Mouse (Mus musculus) lung, adult 2 months (tissue): ENCODE data around the gene Hfe2. TPM values are rescaled to one million over a fixed set of nuclear protein-coding genes. Genes with fewer than 3 reads are reported as not detected.

ENCODE experiments used
- DNase-seq: peaks from one replicate; pipeline ENCODE4 v3.0.0; 2022
- H3K4me1 ChIP-seq: fragments of 200-500 bp; 2 replicates; pipeline ENCODE4 v1.6.1; 2011; ENCODE audit warnings: low read length; ENCODE audit not compliant: control insufficient read depth, insufficient read depth
- H3K4me3 ChIP-seq: fragments of 200-500 bp; replicated peaks from 2 replicates; pipeline ENCODE3; 2011; ENCODE audit warnings: low read depth, mild to moderate bottlenecking, control low read depth, low read length; ENCODE audit errors: extremely low read depth
- CTCF ChIP-seq: fragments of 200-500 bp; IDR thresholded peaks from 2 replicates; pipeline ENCODE4 v1.5.1; 2011; ENCODE audit warnings: mild to moderate bottlenecking, low read length, control low read depth; ENCODE audit not compliant: insufficient read depth
- POLR2A ChIP-seq: fragments of 200-500 bp; IDR thresholded peaks from 2 replicates; pipeline ENCODE4 v1.6.1; 2011; ENCODE audit warnings: low read depth, mild to moderate bottlenecking, control low read depth, low read length, borderline replicate concordance; ENCODE audit errors: extremely low read depth
- WGBS: fragments of 180-500 bp; shearing (Covaris S2); methylation state at CpG from one replicate; pipeline ENCODE4 v1.1.7; 2018; 5-methylcytosine and 5-hydroxymethylcytosine counted together
- polyA plus RNA-seq: library from polyadenylated mRNA; depleted of rRNA; stranded (reverse); fragments of >200 nt; gene quantifications from 2 replicates; pipeline ENCODE4 v1.2.3, GENCODE M21; 2012

Hfe2 gene
- polyA plus RNA-seq, 1 experiment, result 13.8 TPM

DNA sequence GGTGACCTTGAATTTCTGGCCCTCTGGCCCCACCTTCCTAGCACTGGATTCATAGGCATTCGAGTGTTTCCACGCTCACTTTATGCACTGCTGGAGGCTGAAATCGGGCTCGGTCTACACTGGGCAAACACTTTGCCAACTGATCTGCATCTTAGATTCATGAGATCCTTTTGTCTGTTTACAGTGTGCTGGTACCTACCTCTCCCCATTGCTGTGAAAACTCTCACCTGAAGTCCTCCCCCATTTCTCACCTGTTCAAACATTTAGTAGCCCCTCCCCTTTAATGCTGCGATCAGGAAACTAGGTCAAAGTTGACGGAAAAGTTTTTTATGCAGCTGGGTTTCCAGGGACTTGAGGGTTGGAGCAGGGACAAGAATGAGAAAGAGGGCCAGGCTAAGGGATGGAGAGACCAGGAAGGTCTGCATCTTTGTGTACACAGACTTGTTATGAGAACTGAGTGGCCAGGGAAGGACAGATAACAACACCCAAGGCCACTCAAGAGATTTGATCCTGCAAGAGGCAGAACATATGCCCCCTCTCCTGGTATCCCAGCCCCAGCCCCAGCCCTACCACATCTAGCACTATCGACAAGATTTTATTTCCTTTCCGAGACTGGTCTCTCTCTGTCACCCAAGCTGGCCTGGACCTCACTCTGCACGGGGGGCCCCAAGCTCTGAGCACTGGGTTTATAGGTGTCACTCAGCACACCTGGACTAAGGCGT is 39.1 kb downstream of the Hfe2 start:
- WGBS, result 14% methylated on average over 10 of the region's 10 CpGs
- Histone ChIP-seq H3K4me3 (no peak overlapping the region), H3K4me1 (peaks cover 22% of the 10 kb centered on the region)
- DNase-seq, result peak; percentile 62
- no peak for TF ChIP-seq POLR2A
- TF ChIP-seq CTCF, result no peak

DNA sequence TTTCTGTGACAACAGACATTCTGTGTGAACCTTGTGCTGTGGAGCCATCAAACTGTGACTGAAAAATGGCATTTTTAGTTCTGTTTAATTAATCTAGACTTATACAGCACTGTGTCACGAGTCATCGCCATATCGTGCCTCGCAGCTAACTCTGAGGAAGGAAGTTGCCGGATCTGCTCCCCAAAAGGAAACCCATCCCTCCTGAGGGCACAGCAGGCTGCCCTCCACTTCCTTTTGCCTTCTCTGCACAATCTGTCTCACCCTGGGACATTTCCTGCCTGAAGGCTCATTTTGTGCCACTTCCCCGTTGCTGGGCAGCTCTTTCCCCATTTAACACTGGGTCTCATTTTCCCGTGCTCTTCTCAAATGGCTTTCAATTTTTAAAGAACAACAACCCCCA is 39.7 kb downstream of the Hfe2 start:
- DNase-seq, result peak; percentile 53
- WGBS, result 9% methylated on average over 7 of the region's 7 CpGs

DNA sequence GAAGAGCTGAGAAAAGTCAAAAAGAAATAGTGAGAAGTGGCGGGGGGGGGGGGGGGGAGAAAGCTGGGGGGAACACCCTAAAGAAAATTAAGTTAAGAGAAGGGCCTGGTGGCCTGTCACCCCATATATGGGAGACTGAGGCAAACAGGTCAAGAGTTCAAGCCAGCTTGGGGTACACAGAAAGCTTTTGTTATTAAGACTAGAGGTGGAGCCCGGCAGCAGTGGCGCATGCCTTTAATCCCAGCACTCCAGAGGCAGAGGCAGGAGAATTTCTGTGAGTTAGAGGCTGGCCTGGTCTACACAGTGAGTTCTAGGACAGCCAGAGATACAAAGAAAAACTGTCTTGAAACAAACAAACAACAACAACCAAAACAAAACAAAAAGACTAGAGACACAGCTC is 40.1 kb downstream of the Hfe2 start:
- TF ChIP-seq POLR2A, result no peak
- no peak for TF ChIP-seq CTCF
- H3K4me3 ChIP-seq, result no peak overlapping the region
- 38% methylated on average over 3 of the region's 3 CpGs for WGBS
- H3K4me1 ChIP-seq, result peaks cover 23% of the 10 kb centered on the region
- no peak for DNase-seq

More for the DNA sequence above, 39.7 kb downstream of the Hfe2 start:
- TF ChIP-seq CTCF (no peak), POLR2A (peak; percentile 44; the same call in 1 of the 2 replicates)
- H3K4me3 ChIP-seq, result no peak overlapping the region
- peaks cover 23% of the 10 kb centered on the region for H3K4me1 ChIP-seq

DNA sequence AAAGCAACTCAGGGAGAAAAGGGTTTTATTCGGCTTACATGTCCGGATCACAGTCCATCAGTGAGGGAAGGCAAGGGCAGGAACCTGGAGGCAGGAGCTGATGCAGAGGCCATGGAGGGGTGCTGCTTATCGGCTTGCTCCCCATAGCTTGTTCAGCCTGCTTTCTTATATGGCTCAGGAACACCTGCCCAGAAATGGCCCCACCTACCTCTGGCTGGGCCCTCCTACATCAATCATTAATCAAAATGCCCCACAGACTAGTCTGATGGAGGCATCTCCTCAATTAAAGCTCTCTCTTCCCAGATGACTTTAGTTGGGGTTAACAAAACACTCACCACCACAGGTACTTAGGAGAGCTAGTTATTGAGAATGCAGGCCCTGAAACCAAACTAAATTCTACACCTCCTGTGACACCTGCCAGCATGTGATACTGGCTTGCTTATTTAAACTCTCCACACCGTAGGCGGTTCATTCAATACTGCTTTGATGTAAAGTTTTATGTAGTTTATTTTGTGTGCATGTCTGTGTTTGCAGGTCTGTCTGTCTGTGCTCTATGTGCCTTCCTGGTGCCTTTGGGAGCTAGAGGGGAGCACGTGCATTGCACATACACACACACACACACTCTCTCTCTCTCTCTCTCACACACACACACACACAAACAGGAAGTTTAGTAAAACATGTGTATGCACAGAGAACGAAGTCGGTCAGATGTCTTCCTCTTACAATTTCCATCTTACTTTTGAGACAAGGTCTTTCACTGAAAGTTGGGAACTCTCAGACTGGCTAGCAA is 41.9 kb downstream of the Hfe2 start:
- DNase-seq, result no peak
- TF ChIP-seq POLR2A, result no peak
- TF ChIP-seq CTCF, result no peak
- H3K4me3 ChIP-seq, result no peak overlapping the region
- peaks cover 30% of the 10 kb centered on the region for H3K4me1 ChIP-seq
- WGBS, result 62% methylated on average over 8 of the region's 8 CpGs

DNA sequence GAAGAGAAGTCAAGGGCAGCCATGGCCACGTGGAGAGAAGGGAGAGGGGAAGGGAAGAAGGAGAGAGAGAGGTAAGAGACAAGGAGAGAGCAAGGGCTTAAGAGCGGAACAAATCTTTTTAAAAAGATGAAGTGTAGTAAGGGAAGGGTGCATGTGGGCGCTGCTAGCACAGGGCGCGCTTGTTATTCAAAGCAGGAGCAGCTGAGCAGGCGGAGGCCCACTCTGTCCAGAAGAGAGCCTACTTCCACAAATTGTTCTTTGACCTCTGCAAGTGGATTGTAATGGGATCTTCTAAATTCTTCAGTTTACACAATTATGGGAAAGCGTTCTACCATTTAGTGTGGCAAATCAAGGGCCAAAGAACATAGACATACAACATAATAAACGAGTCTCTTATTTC is 43.6 kb downstream of the Hfe2 start:
- no peak for TF ChIP-seq POLR2A
- no peak for TF ChIP-seq CTCF
- DNase-seq, result no peak
- WGBS, result 53% methylated on average over 8 of the region's 8 CpGs
- H3K4me1 ChIP-seq, result peaks cover 26% of the 10 kb centered on the region
- no peak overlapping the region for H3K4me3 ChIP-seq

DNA sequence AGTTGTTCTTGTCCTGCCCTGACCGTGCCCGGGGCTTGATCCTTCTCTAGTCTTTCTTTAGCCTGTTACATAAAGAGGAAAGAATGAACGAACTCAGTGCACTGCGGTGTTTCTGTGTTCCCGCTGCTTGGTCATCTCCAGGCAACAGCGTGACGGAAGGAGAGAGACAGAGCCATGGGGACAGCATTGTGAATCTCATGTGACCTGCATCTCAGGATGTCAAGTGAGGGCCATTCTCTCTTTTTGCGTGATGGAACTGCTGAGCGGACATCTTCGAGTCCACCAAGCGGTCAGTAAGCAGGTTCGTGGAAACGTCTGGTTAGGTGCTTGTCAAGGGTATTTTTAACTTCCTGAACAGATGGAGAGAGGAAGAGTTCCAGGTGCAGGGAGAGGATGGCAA is 44.5 kb downstream of the Hfe2 start:
- WGBS, result 86% methylated on average over 13 of the region's 13 CpGs
- H3K4me3 ChIP-seq, result no peak overlapping the region
- H3K4me1 ChIP-seq, result peaks cover 18% of the 10 kb centered on the region
- DNase-seq, result no peak
- TF ChIP-seq POLR2A (no peak), CTCF (no peak)

DNA sequence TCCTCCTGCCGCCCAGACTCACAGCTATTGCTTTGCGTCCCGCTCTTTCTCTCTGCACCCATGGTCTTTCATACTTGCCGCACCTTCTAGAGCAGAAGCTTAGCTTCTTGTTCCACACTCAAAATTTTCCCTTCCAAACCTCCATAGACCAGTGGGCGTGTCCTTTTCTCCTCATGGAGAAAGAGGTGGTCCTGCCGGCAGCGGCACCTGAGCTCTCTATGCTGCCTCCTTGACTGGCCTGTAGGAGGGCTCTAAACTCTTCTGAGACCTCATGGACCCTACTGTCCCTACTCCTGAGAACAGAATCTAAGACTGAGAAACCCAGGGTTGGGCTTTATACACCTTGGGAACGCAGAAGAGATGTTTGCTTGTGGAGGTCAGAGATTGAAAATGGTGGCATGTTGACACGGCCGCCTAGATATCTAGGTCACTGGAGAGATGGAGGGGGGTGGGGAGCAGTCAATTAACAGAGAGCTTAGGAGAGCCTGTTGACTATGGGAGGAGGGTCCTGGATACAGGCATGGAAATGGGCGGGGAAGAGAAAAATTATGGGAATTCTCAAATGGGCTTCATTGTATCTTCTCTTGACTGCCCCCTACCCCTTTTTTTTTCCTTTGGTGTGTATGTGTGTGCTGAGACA is 45.1 kb downstream of the Hfe2 start:
- no peak for DNase-seq
- WGBS, result 89% methylated on average over 11 of the region's 11 CpGs
- TF ChIP-seq CTCF, result no peak
- Histone ChIP-seq H3K4me3 (no peak overlapping the region), H3K4me1 (peaks cover 18% of the 10 kb centered on the region)

DNA sequence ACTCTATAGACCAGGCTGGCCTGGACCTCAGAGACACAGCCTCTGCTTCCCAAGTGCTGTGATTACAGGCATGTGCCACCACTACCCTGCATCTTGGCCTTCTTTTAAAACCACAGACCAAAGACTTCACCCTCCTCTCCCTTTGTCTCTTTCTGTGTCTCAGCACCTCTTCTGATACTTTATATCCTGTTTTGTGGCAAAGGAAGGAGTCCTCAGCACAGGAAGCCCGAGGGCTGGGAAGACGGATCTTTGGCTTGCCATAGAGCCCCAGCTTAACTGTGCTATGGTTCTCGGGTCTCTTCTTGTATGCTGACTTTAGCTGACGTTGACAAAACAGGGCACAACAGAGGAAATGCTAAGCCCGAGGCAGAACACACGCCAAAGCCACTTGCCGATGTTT is 45.7 kb downstream of the Hfe2 start:
- Histone ChIP-seq H3K4me1 (peaks cover 24% of the 10 kb centered on the region), H3K4me3 (no peak overlapping the region)
- TF ChIP-seq CTCF (no peak), POLR2A (no peak)
- no peak for DNase-seq
- WGBS, result 40% methylated on average over 7 of the region's 7 CpGs

DNA sequence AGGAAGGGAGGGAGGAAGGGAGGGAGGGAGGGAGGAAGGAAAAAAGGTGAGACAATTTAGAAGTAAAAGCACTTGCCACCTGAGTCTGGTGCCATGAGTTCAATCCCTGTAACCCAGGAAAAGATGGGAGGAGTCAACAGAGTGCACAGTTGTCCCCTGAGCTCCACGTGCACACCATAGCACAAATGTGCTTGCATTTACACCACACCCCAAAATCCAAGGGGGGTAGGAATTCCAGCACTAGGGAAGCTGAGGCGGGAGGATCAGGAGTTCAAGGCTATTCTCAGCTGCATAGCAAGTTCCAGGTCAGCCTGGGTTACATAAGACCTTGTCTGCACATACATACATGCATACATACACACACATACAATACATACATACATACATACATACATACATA is 46.4 kb downstream of the Hfe2 start:
- Histone ChIP-seq H3K4me1 (peaks cover 29% of the 10 kb centered on the region), H3K4me3 (no peak overlapping the region)
- no peak for TF ChIP-seq CTCF
- 65% methylated on average over 2 of the region's 2 CpGs for WGBS
- DNase-seq, result no peak
